Mouse (Mus musculus) hindbrain, embryonic 12.5 days (tissue): ENCODE data around the gene Plch2. TPM values are rescaled to one million over a fixed set of nuclear protein-coding genes. Genes with fewer than 3 reads are reported as not detected.

ENCODE experiments used
- ATAC-seq: fragments of 200-750 bp; cut with Nextera tagmentation; 2 replicates; pipeline ENCODE4 v1.8.0; 2017; ENCODE audit warnings: moderate TSS enrichment; ENCODE audit not compliant: low FRiP score
- H3K27ac ChIP-seq: fragments of 300-500 bp; sonication (generic); 2 replicates; pipeline ENCODE4 v1.5.1; 2016; ENCODE audit warnings: mild to moderate bottlenecking
- H3K27me3 ChIP-seq: fragments of 300-500 bp; sonication (generic); 2 replicates; pipeline ENCODE4 v1.6.1; 2016; ENCODE audit warnings: mild to moderate bottlenecking
- H3K36me3 ChIP-seq: fragments of 300-500 bp; sonication (generic); 2 replicates; pipeline ENCODE4 v1.6.1; 2016; ENCODE audit warnings: mild to moderate bottlenecking
- H3K4me1 ChIP-seq: fragments of 300-500 bp; sonication (generic); 2 replicates; pipeline ENCODE4 v1.6.1; 2016
- H3K4me2 ChIP-seq: fragments of 300-500 bp; sonication (generic); replicated peaks from 2 replicates; pipeline ENCODE4 v1.6.1; 2016; ENCODE audit warnings: mild to moderate bottlenecking
- H3K4me3 ChIP-seq: fragments of 300-500 bp; sonication (generic); 2 replicates; pipeline ENCODE4 v1.5.1; 2016; ENCODE audit warnings: mild to moderate bottlenecking
- H3K9ac ChIP-seq: fragments of 300-500 bp; sonication (generic); 2 replicates; pipeline ENCODE4 v1.6.1; 2016; ENCODE audit warnings: mild to moderate bottlenecking, moderate library complexity
- H3K9me3 ChIP-seq: fragments of 300-500 bp; sonication (generic); replicated peaks from 2 replicates; pipeline ENCODE4 v1.6.1; 2016; ENCODE audit warnings: mild to moderate bottlenecking
- WGBS: fragments of 180-500 bp; shearing (Covaris S2); methylation state at CpG from one replicate; pipeline ENCODE4 v1.1.7; 2016; 5-methylcytosine and 5-hydroxymethylcytosine counted together
- polyA plus RNA-seq: library from polyadenylated mRNA; unstranded; fragments of >200 nt; fragmentation: Nextera tagmentation; extraction: Ambion mirVana; gene quantifications from 2 replicates; pipeline ENCODE4 v1.2.1, GENCODE M21; 2016

The Plch2 gene
- polyA plus RNA-seq, 1 experiment from 2014 or later, result 5.5 TPM

DNA sequence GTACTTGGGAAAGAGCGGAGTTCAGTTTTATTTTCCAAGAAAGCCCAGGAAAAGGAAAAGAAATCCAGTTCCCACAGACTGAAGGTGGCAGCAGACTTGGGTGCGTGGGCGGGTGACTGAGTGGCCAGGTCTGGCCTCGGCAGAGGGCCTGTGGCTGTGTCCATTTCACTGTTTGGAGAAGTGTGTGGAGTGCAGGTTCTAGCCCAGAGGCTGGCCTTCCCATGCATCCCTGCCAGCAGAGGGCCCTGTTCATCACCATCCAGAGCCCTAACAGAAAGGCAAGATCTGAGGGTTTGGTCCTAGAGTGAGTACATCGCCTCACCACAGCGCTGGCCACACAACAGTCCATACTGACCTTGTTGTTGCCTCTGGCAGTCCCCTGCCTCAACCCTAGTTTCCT is 12.6 kb upstream of the Plch2 start:
- no peak for ATAC-seq
- Histone ChIP-seq H3K27ac (no peak overlapping the region), H3K4me1 (peaks cover 15% of the 10 kb centered on the region), H3K9me3 (no peaks in the 10 kb centered on the region), H3K27me3 (no peaks in the 10 kb centered on the region), H3K36me3 (peaks cover 61% of the 10 kb centered on the region), H3K4me3 (no peak overlapping the region), H3K9ac (0 out of 2 replicates have a peak overlapping the region, but pooled peaks have one; percentile 4), H3K4me2 (no peak overlapping the region)
- WGBS, result 93% methylated on average over 6 of the region's 6 CpGs

GRCm38 (mm10) chr4:155068357-155068972 is 11.9 kb upstream of the Plch2 start:
- H3K9ac ChIP-seq, result no peak overlapping the region
- H3K36me3 ChIP-seq, result peaks cover 54% of the 10 kb centered on the region
- H3K27me3 ChIP-seq, result no peaks in the 10 kb centered on the region
- ATAC-seq, result no peak
- H3K4me2 ChIP-seq, result no peak overlapping the region; the same call in 1 of the 2 replicates
- 0 out of 2 replicates have a peak overlapping the region, but pooled peaks have one; percentile 4 for H3K27ac ChIP-seq
- WGBS, result 95% methylated on average over 20 of the region's 20 CpGs
- no peaks in the 10 kb centered on the region for H3K9me3 ChIP-seq
- no peak overlapping the region for H3K4me3 ChIP-seq
- H3K4me1 ChIP-seq, result peaks cover 15% of the 10 kb centered on the region

DNA sequence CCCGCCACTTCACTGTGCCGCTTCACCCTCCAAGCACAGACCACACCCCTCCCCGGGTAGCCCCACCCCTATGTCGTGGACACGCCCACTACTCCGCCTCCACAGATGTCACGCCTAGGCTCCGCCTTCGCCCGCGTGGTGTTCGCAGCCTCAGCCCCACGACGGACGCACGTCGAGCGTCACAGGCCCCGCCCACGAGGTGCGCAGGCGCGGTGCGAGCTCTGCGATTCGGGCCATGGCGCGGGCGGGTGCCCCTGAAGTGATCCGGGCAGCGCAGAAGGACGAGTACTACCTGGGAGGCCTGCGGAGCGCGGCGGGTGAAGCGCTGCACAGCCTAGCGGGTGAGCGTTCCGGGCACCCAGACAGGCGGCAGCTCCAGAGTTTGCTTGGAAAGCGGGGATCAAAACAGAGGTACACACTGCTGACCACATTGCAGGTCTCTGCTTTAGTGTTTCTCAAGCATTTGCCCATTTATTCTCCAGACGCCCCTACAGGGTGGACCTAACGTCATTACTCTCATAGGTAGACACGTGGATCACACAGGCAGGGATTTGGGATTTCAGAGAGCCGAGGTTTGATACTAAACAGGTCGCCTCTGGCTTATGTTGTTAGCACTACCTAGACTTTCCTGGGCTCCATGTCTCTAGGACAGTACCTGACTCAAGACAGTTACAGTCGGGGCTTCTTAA is 10.4 kb upstream of the Plch2 start, which contains the start of gene Pex10:
TSS of gene Pex10 (plus strand) at position 183 of the 689 bp plus-strand sequence.
- Histone ChIP-seq H3K27ac (peak within 1 kb of the TSS; percentile 79), H3K9ac (peak within 1 kb of the TSS; percentile 76), H3K36me3 (peaks cover 41% of the 10 kb centered on the region), H3K4me3 (peak within 1 kb of the TSS; percentile 47), H3K27me3 (0 out of 2 replicates have a peak, but pooled peaks cover 2% of the 10 kb centered on the region), H3K4me1 (peaks cover 15% of the 10 kb centered on the region), H3K4me2 (peak within 1 kb of the TSS; percentile 76), H3K9me3 (no peaks in the 10 kb centered on the region)
- 1% methylated on average over 48 of the region's 48 CpGs for WGBS
- ATAC-seq, result peak; percentile 90

DNA sequence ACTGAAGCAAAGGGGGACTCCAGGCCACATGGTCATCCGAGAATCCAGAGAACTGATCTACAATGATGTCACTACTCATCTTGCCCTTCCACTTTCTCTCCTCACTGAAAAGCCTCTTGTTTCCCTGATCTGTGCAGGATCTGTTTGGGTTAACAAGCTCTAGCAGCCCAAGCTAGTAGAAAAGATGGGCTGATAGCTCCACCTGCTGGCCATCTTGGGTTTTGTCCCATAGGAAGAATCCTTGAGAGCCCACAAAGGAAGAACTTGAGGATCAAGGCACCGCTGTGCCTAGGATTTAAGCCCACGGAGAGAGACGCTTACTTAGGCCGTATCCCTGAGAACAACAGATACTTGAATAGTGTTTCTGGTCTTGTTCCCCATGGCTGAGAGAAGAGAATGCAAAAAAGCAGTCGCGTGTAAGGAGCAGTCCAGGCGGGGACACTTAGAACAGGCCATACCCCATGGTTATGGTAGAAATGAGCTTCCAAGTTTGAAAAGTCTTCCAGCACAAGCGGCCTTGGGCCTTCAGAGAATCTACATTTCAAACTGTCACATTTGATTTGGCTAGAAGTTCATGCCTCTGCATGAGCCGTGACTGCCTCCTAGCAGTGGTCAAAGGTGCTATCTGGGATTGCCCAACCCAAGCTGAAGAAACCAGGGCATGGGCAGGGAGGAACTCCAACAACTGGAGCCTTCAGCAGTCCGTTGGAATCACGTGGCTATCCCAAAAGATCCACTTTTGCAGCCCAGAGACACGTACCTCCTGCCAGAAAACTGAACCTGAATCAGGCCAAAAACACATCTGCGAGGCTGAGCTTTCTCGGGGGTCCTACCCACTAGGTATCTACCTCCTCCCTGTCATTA is 9.6 kb upstream of the Plch2 start:
- Histone ChIP-seq H3K36me3 (peaks cover 33% of the 10 kb centered on the region), H3K9ac (0 out of 2 replicates have a peak overlapping the region, but pooled peaks have one; percentile 10), H3K27ac (peak overlapping the region; percentile 79), H3K9me3 (no peaks in the 10 kb centered on the region), H3K4me2 (peak overlapping the region; percentile 76), H3K4me1 (peaks cover 20% of the 10 kb centered on the region), H3K4me3 (peak overlapping the region; percentile 47), H3K27me3 (0 out of 2 replicates have a peak, but pooled peaks cover 2% of the 10 kb centered on the region)
- 6% methylated on average over 15 of the region's 15 CpGs for WGBS
- ATAC-seq, result peak; percentile 58

- no peak overlapping the region for H3K9ac ChIP-seq
- no peaks in the 10 kb centered on the region for H3K9me3 ChIP-seq
- H3K4me1 ChIP-seq, result peaks cover 27% of the 10 kb centered on the region
- H3K27me3 ChIP-seq, result 0 out of 2 replicates have a peak, but pooled peaks cover 2% of the 10 kb centered on the region
- no peak overlapping the region for H3K4me2 ChIP-seq
- H3K36me3 ChIP-seq, result peaks cover 16% of the 10 kb centered on the region
- 68% methylated on average over 2 of the region's 2 CpGs for WGBS
- H3K4me3 ChIP-seq, result no peak overlapping the region
- no peak overlapping the region for H3K27ac ChIP-seq
- ATAC-seq, result no peak
These were observed 7.9 kb upstream of the Plch2 start for GRCm38 (mm10) chr4:155064474-155064873.

DNA sequence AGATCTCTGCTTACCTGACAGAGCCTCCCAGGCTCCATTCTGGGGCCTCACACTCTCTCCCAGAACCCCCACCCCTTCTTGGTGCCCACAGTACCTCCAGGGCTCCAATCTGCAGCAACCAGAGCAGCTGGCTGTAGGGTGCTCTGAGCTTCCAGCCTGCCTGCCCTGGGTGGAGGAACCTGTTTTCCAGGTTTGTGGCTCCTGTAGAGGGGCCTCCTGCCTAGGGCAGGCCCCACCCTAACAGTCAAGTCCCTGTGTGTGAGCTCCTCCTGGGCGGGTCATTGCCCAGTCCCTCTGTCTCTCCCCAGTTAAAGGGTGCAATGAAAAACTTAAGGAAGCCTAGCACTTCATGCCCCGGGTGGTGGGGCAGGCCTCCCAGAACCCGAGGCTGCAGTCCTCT is 7.3 kb upstream of the Plch2 start:
- peak overlapping the region; percentile 20; the same call in 1 of the 2 replicates for H3K9ac ChIP-seq

GRCm38 (mm10) chr4:155058325-155058724 is 1.7 kb upstream of the Plch2 start:
- no peak for ATAC-seq
- no peak overlapping the region for H3K4me3 ChIP-seq
- no peak overlapping the region for H3K4me2 ChIP-seq
- H3K9ac ChIP-seq, result peak overlapping the region; percentile 37; the same call in 1 of the 2 replicates
- no peaks in the 10 kb centered on the region for H3K9me3 ChIP-seq
- H3K4me1 ChIP-seq, result peaks cover 27% of the 10 kb centered on the region
- peaks cover 3% of the 10 kb centered on the region; the same call in 1 of the 2 replicates for H3K27me3 ChIP-seq
- H3K27ac ChIP-seq, result no peak overlapping the region
- H3K36me3 ChIP-seq, result no peaks in the 10 kb centered on the region
- 40% methylated on average over 10 of the region's 10 CpGs for WGBS

More for the DNA sequence above, 7.3 kb upstream of the Plch2 start:
- Histone ChIP-seq H3K27ac (no peak overlapping the region), H3K4me3 (no peak overlapping the region), H3K4me2 (no peak overlapping the region), H3K36me3 (peaks cover 10% of the 10 kb centered on the region), H3K27me3 (0 out of 2 replicates have a peak, but pooled peaks cover 2% of the 10 kb centered on the region), H3K4me1 (peaks cover 28% of the 10 kb centered on the region), H3K9me3 (no peaks in the 10 kb centered on the region)
- ATAC-seq, result no peak
- WGBS, result 41% methylated on average over 3 of the region's 3 CpGs

DNA sequence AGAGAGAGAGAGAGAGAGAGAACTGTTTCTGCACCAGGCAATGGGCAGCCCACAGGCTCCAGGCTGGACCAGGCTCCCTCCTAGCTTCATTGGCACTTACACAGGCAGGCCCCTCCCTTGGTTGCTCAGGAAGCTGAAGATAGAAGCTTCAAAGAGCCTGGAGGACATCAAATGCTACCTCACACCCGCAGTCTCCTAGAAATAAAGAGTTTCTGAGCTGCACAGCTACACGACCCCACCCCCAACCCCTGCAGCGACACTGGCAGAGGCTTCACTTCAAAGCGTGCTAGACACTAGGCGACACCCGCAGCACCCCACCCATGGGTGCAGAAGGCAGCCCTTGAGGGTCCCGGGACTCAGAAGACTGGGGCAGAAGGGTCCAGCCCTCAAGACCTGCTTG is 6.5 kb downstream of the Plch2 start:
- no peak overlapping the region for H3K4me2 ChIP-seq
- H3K9me3 ChIP-seq, result no peaks in the 10 kb centered on the region
- no peak for ATAC-seq
- no peaks in the 10 kb centered on the region for H3K36me3 ChIP-seq
- peaks cover 19% of the 10 kb centered on the region for H3K27me3 ChIP-seq
- WGBS, result 80% methylated on average over 7 of the region's 7 CpGs
- H3K27ac ChIP-seq, result no peak overlapping the region
- H3K4me1 ChIP-seq, result peaks cover 7% of the 10 kb centered on the region
- no peak overlapping the region for H3K4me3 ChIP-seq
- H3K9ac ChIP-seq, result no peak overlapping the region

GRCm38 (mm10) chr4:155046636-155047035 is 9.9 kb downstream of the Plch2 start:
- no peak overlapping the region for H3K4me2 ChIP-seq

GRCm38 (mm10) chr4:155043289-155043625 is 13.3 kb downstream of the Plch2 start:
- Histone ChIP-seq H3K27ac (no peak overlapping the region), H3K36me3 (no peaks in the 10 kb centered on the region), H3K9ac (peak overlapping the region; percentile 63), H3K4me2 (peak overlapping the region; percentile 80), H3K9me3 (no peaks in the 10 kb centered on the region), H3K4me1 (peaks cover 35% of the 10 kb centered on the region), H3K4me3 (peak overlapping the region; percentile 45), H3K27me3 (peaks cover 63% of the 10 kb centered on the region)
- WGBS, result 1% methylated on average over 24 of the region's 25 CpGs
- ATAC-seq, result no peak

More at GRCm38 (mm10) chr4:155046636-155047035, 9.9 kb downstream of the Plch2 start:
- Histone ChIP-seq H3K27me3 (peaks cover 49% of the 10 kb centered on the region), H3K4me3 (no peak overlapping the region), H3K27ac (no peak overlapping the region), H3K9me3 (no peaks in the 10 kb centered on the region), H3K9ac (no peak overlapping the region), H3K36me3 (no peaks in the 10 kb centered on the region), H3K4me1 (peaks cover 16% of the 10 kb centered on the region)
- no peak for ATAC-seq
- 80% methylated on average over 14 of the region's 14 CpGs for WGBS

- H3K27me3 ChIP-seq, result peaks cover 59% of the 10 kb centered on the region
- H3K9me3 ChIP-seq, result no peaks in the 10 kb centered on the region
- 1% methylated on average over 64 of the region's 65 CpGs for WGBS
- H3K4me1 ChIP-seq, result peaks cover 35% of the 10 kb centered on the region
- no peak for ATAC-seq
- no peaks in the 10 kb centered on the region for H3K36me3 ChIP-seq
- peak overlapping the region; percentile 63 for H3K9ac ChIP-seq
- H3K4me2 ChIP-seq, result peak overlapping the region; percentile 80
- H3K4me3 ChIP-seq, result peak overlapping the region; percentile 45
- no peak overlapping the region for H3K27ac ChIP-seq
These were observed 13.8 kb downstream of the Plch2 start for GRCm38 (mm10) chr4:155042606-155043288.
